Mouse (Mus musculus) adrenal gland, adult 8-10 months (tissue): ENCODE results near the gene Kctd20. TPM values are rescaled to one million over a fixed set of nuclear protein-coding genes. Genes with fewer than 3 reads are reported as not detected.
"Not testable (repeated sequence)": the region's sequence is repeated elsewhere in the genome, so short reads cannot be mapped to it uniquely, and the experiment has no call there.

ENCODE experiments used
- DNase-seq: peaks from one replicate; pipeline ENCODE4 v3.0.0; 2022
- total RNA-seq, 4 experiments: library from RNA; stranded (reverse); gene quantifications; 2 replicates each; pipeline ENCODE4 v1.2.4; 2022

Kctd20 gene
- total RNA-seq, 4 experiments from 2014 or later, result 42.6 to 51.5 (median 45.9) TPM

- no peak for DNase-seq
Observed at GRCm38 (mm10) chr17:28986833-28987232, 35.1 kb downstream of the Kctd20 start.

DNA sequence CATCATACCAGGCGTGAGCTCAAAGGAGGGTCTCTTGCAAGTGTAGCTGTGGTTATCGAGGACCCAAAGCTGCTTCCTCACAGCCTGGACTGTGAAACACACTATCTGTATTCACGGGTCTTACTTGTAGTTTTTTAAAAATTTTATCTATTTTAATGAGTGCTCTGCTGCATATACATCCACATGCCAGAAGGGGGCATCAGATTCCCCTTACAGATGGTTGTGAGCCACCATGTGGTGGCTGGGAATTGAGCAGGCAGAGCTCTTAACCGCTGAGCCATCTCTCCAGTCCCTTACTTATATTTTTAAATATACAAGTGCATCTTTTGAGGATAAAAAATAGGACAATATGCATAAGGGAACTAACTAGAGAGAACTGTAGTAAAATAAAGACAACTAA is 36.0 kb downstream of the Kctd20 start:
- DNase-seq, result no peak

DNA sequence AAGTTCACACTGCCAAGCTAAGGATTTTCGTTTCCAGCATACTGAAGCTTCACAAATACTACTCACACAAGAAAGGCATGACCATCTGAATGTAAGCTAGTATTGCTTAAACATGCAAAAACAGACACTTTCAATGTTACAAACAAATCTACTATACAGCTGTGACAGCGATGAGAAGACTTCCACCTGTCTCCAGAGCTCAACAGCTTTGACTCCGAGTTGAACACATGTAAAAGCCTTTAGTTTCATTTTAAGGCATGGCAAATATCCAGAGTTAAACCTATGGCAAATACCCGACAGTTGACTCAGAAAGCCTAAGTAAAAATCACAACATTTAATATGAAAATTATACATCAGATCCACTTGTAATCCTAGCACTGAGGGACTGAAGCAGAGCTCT is 36.5 kb downstream of the Kctd20 start:
- no peak for DNase-seq

- no peak for DNase-seq
Observed at GRCm38 (mm10) chr17:28988996-28989395, 37.2 kb downstream of the Kctd20 start.

DNA sequence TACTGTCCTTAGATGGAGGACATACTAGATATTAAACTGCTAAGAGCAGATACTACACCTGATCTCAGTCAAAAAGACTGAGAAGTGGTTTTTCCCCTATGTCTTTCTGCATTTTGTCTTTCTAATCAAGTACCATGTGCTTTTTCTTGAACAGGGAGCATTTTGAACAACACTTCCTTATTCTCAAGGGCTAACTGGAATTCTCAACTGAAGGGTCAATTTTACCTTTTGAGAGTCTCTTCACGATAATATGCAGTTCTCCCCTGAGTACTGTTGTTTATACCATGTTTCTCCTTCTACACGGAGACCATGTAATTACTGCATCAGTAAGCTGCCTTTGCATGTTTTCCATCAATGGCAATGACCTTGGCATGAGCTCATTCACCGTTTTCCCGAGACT is 38.3 kb downstream of the Kctd20 start:
- DNase-seq, result no peak

- no peak for DNase-seq
Observed at GRCm38 (mm10) chr17:28991286-28991685, 39.5 kb downstream of the Kctd20 start.

DNA sequence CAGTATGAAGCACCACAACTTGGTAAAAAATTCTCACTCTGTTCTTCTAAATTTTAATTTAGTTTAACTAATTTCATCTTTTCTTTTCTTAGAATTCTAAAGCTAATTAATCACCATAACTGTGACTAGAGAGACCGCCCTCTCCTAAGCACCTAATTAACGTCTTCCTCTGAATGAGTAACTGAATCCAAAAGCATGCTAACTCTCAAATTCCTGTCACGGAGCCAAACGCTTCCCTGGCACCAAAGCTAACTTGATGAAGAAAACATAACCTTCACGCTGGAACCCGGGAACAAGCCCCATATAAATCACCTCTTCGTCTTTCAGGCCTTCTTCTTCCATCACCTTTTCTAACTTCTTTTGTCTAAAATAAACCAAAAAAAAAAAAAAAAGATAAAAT is 40.4 kb downstream of the Kctd20 start:
- no peak for DNase-seq

DNA sequence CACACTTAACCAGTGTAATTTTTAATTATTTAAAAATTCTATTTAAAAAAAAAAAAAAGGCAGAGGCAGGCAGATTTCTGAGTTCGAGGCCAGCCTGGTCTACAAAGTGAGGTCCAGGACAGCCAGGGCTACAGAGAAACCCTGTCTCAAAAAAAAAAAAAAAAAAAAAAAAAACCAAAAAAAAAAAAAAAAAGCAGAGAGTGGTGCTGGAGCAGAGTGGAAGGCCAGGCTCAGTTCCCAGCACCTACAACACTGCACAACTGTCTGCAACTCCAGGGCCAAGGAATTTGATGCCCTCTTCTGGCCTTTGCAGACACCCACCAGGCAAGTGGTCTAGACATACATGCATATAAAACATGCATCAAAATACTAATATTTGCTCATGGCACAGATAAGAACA is 41.3 kb downstream of the Kctd20 start:
- not testable (repeated sequence) for DNase-seq

DNA sequence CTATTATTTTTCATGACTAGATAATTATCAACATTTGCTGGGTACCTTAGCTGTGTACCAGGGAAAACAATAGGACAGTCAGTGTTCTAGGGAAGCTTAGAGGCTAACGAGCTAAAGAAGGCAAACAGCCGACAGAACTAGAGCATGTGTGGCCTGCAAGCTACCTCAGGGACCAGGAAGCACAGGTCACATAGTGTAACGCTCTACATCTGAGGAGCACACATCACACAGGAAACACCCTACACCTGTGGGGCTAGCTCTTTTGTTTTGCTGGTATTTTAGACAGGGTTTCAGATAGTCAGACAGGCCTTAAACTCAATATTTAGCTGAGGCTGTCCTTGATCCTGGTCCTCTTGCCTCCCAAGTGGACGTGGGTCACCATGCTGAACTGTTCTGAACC is 42.9 kb downstream of the Kctd20 start:
- no peak for DNase-seq

GRCm38 (mm10) chr17:29000465-29000864 is 48.7 kb downstream of the Kctd20 start:
- no peak for DNase-seq

DNA sequence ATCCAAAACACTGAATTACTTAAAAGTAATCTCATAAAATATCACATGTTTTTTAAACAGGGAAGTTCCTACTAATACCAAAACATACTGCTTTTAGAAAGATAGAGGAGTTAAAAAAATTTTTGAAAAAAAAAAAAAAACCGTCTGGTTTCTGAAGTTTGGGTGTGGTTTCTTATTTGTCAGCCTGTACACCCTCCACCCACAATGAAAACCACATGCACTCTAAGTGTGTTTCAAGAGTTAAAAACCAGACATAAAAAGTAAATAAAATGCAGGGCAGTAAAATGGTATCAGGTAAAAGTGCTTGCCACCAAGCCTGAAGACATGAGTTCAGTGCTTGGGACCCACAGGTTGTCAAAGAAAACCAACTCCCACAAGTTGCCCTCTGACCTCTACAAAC is 52.0 kb downstream of the Kctd20 start:
- no peak for DNase-seq

DNA sequence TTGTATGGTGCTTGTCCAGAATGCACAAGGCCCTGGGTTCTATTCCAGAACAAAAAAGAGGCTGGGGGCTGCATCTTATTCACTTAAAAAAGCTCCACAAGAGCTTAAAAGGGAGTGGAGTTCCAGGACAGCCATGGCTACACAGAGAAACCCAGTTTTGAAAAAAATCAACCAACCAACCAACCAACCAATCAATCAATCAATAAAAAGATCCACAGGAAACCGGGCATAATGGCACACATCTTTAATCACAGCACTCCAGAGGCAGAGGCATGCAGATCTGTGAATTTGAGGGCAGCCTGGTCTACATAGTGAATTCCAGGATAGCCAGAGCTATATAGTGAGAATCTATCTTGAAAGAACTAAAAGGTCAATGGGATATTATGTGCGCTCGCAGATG is 53.3 kb downstream of the Kctd20 start:
- no peak for DNase-seq

- DNase-seq, result no peak
Observed at GRCm38 (mm10) chr17:29006812-29007211, 55.1 kb downstream of the Kctd20 start.

DNA sequence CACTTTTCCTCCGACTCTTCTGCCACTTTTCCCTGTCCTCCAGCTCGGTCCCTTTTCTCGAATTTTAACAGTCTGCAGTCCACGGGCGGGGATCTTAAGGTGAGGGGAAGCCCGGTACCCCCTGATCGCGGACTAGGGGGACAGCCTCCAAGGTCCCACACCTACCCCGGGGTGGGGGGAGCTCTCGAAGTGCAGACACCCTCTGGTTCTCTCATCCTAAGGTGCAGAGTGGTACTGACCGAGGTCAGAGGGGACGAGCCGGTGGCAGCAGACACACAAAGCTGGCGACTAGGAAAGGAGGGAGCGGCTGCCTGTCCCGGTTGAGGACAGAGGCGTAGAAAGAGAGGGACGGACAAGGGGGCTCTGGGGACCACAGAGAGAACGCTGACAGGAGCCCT is 55.5 kb downstream of the Kctd20 start:
- peak; percentile 41 for DNase-seq

DNA sequence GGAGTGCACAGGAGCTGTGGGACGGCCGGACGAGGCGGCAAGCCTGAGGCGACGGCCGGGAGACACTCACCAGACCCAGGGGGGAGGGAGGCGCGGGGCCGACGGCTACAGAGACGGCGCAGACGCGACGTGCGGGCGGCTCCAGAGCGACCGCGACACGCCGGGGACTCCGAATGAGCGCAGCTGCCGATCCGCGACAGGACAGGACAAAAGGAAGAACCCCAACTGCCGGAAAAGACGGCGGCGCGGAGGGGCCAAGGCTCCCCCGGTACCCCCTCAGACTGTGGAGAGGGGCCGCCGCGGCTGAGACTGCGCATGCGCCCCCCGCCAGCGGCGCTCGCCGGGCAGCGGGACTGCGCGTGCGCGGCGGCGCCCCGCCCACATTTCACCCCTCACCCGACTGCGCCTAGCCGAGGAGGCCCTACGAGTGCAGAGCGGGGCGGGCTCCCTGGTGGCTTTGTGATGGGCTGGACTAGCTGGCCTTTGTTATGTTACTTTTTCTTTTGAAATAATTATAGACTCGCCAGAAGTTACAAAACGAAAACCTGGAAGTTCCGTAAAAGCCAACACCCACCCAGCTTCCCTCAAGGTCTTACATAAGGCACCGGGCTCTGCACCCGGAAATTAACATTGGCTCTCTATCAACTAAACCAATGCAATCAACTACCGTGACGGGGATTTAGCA is 56.0 kb downstream of the Kctd20 start, which contains the start of gene Stk38:
Gene Stk38, minus strand, starts transcription at position 355 of the 685 bp plus-strand sequence.
- DNase-seq, result peak; percentile 86

GRCm38 (mm10) chr17:29008326-29008650 is 56.5 kb downstream of the Kctd20 start:
- no peak for DNase-seq

DNA sequence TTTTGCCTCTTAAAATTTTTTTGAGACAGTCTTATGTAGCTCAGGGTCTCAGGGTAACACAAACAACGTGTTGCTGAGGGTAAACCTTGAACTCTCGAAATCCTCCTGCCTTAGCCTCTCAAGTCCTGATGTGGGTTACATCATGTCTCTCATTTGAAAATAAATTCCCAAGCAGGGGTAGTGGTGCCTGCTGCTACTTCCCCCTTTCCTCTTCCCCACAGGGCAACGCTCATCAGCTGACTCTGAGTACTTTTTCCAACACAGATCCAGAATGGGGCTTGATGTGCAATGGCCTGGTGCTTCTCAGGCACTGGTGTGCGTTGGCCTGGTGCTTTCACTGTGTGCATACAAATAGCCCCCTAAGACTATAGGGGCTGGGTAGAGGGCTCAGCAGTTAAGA is 57.4 kb downstream of the Kctd20 start:
- no peak for DNase-seq

DNA sequence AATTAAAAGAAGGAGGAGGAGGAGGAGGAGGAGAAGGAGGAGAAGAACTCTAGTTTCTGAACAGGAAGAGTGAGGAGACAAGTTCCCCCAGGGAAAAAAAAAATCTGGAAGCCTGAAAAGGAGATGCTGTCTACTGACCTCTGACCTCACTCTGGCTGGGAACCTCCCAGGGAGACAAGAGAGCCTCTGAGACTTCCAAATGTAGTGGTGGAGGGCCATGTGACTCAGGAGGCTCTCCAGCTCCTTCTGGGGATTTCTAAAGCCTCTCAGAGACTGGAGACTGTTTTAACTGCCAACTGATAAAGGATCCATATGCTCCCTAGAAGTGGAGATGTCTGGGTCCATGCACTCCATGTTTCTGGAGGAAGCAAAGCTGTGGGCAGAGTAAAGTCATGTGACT is 62.5 kb downstream of the Kctd20 start:
- no peak for DNase-seq

- no peak for DNase-seq
Observed at GRCm38 (mm10) chr17:29015638-29016037, 63.9 kb downstream of the Kctd20 start.

- no peak for DNase-seq
Observed at GRCm38 (mm10) chr17:29016705-29017104, 65.0 kb downstream of the Kctd20 start.

DNA sequence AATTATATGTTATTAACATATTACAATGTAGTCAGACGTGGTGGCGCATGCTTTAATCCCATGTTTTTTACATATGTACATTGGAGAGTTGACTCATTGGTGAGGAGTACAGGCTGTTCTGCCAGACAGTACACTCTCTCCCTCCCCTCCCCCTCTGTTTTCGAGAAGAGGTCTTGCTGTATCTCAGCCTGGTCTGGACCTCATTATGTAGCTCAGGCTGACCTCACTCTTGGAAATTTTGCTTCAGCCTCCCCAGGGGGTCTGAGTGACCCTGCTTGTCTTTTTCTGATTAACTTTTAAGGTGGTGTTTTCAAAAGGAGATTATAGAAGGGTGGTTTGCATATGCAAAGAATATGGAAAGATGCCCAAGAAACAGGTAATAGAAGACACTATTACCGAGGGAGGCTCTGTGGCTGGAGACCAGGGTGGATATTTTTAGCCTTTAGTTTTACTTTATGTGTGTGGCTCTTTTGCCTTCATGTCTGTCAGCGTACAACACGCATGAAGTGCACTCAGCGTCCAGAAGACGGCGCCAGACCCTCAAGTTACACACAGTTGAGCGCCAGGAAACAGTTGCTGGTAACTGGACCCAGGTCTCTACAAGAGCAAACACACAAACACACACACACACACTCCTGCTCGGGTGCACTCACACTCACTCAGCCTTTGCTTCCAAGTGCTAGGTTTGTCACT is 66.7 kb downstream of the Kctd20 start:
- DNase-seq, result no peak
